Mouse (Mus musculus): ENCODE data around the gene Slc16a2.
"Not testable (repeated sequence)": the region's sequence is repeated elsewhere in the genome, so short reads cannot be mapped to it uniquely, and the experiment has no call there.

Slc16a2 gene

DNA sequence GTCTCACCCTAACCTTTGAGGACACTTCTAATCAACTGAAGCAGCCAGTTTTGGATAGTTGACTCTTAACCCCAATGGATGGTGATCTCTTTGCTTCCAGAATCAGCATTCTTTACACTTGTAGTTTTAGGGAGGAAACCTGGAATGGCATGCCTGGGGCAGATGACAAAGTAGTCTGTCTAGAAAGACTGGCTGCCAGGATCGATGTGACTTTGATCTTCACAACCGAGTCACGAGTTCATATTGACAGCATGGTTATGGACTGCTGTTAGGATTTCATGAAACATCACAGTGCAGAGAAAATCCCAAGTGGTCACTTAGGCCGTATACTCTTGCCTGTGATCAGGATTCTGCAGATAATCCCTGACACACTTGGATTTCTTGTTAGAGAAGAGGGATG lies 88.7 kb downstream of the Slc16a2 start:
- no peak for DNase-seq

DNA sequence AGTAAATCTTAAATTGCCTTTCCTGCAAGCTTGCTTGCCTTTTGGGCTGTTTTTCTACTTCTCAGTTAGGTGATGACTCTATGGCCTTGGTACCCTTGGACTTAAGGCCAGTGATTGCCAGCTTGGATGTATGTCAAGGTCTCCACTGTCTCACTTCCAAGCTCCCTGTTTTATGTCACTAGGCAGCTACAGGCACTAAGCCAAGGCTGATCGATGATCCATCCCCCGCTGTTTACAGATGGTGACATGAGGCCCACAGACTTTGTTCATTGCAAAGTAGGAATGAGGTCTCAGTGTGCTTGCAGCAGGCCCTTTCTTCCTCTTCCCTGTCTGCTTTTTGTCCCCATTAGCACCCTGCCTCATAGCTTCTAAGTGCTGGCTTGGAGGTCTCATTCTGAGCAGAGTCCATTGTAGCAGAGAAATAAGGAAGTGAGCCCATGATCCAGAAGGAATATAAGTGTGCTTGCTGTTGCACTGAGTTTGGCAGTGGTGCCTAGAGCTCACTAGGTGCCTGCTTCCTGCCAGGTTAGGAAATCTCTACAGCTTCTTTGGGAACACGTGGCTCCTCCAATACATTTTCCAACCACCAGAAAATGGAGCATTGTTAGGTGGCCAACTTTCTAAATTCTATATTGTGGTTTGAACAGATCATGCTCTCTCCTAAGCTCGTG lies 89.6 kb downstream of the Slc16a2 start:
- no peak for DNase-seq

DNA sequence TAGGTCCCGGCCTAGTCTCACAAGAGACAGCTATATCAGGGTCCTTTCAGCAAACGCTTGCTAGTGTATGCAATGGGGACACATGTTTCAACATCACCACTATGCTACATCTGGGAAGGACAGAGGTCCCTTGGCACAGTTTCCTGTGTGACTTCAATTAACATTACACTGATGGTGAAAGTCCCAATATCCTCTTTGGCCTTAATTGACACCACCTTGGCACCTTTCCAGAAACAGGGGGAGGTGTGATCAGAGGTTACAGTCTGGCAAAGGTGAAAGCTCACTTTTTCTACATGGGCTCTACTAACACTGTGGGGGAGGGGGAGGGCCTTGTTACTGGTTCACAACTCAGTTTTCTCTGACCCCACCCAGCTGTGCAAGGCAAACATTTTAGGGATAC lies 99.3 kb downstream of the Slc16a2 start:
- DNase-seq, result no peak

DNA sequence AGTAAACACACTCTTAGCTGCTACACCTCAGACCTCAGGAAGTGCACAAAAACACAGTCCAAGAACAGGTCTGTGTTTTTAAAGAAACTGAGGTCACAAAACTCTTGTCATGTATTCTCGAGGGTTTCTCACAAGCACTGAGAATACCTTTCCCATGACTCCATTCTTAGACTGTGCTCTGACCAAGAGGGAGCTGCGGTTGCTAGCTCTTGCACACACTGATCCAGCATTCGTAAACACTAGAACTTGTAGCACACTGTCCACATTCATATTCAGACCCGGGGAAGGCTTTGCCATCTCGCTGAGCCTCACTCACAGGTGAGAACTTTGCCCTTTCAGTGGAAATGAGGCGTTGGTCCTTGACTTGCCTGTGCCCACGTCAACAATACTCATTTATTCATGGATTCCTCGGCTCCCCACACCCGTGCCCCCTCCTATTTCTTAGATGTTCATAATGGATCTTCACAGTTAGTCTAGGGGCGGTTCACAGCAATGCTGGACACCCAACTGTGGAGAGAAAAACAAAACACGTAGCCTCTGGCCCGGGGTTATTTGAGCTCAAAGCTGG lies 102.1 kb downstream of the Slc16a2 start:
- no peak for DNase-seq

DNA sequence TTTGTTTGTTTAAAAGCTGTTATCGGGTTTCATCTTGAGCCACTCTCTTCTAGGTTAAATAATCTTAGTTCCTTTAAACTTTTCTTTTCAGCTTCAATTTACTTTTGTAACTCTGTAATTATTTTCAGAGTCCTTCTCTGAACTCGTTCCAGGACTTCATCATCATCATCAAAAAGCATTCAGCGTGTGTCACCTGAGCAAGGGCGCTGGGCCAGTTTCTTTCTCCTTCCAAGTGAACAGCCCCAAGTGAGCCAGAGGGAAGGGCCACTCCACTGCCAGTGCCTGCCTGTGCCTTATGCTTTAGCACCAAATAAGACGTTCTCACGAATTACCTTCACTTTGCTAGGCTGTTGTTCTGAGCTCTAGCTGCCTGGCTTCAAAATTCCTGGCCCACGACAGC lies 108.9 kb downstream of the Slc16a2 start:
- no peak for DNase-seq

DNA sequence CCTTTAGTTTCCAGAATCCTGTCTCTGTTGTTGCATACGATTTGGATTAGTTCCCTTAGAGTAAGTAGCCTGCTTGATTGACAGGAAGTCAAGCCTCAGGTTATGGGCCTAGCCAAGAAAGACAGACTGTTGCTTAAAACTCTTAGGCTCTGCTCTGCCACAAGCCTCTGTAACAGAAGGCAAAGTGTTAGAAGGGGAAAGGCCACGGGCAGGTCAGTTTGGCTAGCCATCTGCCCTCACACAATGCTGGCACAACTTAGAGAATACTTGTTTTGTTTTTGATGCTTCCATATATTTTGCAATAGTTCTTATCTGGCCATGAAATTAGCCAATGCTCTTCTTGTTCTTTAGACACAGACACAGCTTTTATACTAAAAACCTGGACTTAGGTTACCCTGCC lies 112.1 kb downstream of the Slc16a2 start:
- no peak for DNase-seq

DNA sequence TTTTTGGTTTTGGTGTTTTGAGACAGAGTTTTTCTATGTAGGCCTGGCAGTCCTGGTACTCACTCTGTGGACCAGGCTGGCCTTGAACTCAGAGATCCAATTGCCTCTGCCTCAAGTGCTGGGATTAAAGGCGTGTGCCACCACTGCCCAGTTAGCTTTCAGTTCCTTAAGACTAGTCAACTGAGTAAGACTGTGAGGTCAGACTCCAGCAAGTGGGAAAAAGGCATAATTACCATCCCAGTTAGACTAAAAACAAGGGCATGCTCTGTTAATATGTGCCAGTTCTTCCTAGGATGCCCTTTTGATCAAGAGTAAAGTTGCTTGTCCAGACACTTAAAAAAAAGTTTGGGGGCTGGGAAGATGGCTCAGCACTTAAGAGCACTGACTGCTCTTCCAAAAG lies 113.2 kb downstream of the Slc16a2 start:
- DNase-seq, result no peak

DNA sequence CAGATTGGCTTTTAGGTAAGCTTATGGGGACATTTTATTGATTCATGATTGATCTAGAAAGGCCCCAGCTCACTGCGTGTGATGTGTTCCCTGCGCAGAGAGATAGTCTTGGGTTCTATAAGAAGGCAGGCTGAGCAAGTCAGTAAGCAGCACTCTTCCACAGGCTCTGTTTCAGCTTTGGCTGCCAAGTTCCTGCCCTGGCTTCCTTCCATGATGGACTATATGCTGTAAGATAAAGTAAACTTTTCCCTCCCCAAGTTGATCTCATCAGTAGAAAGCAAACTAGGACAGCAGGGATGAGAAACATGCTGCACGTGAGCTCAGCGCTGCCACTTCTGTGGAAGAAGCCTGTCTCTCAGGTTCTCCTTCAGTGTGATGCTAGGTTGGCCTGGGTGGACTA lies 117.2 kb downstream of the Slc16a2 start:
- DNase-seq, result no peak

DNA sequence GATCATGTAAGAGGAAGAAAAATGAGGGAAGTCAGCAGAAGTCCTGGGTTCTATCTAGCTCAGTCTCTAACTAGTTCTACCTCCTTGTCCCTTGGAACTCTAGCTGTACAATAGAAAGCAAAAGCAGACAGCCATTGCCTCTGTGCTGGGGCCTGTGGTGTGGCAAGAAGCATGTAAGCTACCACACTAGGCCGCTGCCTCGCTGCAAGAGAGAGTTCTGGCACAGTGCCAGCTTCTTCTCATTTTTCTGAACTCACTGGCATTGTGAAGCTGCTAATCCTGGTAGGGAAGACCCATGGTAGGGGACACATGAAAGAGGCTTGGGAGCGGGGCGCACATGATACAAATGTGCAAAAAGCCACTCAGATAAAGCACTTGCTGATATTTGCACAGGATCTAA lies 117.8 kb downstream of the Slc16a2 start:
- no peak for DNase-seq

DNA sequence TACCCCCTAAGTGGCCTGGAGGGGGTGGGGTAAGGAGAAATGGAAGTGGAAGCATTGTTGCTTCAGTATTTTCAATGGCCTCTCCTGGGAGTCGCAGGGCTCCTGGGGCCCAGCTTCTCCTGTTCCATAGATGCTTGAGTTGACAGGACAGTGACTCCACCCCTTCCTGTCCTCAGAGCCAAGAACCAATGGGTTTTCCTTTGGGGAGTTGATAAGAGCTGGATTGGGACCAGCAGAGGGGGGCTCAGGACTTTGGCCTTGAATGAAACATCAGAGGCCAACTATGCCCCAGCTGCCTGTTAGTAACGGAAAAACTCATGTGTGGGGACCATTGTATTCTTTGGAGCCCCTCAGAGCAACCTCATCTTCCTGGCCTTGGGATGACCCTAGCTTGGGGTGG lies 124.0 kb downstream of the Slc16a2 start:
- no peak for DNase-seq

DNA sequence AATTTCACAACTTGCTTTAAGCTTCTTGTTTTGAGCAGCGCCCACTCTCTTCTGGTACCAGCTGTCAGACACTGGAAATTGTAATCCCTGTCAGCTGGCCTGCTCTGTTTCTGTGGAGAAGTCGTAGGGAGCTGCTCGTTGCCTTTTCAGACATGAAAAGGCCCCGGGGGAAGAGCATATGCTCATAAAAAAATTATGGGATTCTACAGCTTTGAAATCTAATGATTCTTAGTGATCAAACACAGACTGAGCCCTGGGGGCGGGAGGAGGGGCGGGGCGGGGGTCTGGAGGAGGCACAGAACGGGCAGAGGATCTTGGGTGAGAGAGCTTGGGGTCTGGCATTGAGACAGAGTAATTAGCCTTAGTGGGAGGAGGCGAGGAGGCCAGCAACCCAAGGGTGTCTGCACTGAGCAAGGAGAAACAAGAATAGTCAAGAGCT lies 125.7 kb downstream of the Slc16a2 start:
- DNase-seq, result no peak

DNA sequence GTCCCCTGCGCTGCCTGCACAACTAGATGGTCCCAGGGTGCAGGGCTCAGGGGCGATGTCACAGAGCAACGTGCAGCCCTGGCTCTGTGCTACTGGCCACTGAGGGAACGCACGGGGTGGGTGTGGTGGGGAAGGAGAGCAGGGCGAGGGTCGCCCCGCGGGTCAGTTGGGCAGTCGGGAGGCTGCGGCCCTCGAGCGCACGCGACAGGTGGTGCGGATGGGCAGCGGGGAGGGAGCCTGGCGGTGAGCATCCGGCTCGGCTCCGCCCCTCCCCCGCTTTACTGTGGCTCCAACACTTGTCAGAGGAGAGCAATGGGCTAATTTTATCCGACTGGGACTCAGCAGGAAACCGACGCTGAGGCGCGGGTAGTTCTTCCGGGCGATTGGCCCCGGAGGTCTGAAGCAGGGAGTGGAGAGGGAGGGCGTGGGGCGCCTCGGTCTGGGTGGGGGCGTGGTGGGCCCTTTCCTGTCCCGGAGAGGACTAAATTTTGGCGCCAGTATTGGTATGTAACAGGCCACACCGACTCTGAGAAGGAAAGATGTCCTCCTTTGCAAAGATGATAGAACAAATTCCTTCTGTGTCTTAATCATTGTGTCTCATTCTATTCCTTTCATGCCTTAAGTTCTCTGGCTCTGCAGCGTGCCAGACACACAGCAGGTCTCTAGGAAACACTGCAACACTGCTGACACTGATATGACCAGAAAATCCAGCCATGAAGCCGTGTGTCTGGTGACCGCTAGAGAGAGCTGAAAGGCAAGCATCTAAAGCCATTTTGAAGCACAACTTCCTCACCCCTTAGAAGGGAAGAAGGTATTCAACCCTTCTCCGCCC lies 126.4 kb downstream of the Slc16a2 start:
- DNase-seq, result peak; percentile 23

DNA sequence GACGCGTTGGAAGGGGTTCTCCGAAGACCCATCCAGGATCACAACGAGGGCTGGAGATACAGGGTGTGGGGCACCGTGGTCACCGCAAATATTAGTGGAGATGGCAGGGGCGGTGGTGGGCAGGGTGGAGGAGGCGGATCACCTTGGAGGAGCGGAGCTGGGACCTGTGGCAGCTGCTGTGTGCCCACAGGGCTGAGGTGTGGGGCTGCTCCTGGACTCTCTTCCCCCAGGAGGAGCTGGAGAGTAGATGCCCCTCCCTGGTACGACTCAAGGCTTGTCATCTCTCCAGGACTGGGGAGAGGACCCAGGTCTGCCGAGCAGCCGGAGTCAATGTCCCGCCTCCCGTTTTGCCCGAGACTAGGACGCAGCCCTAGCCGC lies 127.0 kb downstream of the Slc16a2 start:
- no peak for DNase-seq

DNA sequence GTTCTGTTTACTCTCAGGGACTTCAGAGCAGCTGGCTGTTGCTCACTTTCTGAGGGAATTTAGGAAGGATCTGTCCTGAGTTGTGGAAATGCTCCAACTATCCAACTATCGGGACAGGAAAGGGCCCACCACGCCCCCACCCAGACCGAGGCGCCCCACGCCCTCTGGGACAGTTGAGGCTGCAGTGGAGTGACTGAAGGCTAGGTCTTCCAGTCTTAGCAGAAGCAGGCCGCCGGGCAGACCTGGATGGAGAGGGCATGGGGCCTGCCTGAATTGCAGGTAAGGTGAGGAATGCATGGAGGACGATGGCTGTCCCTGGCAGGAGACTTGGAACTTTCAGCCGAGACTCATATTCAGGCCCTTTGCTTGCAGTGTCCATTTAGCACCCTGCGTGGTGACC lies 127.4 kb downstream of the Slc16a2 start:
- DNase-seq, result no peak

DNA sequence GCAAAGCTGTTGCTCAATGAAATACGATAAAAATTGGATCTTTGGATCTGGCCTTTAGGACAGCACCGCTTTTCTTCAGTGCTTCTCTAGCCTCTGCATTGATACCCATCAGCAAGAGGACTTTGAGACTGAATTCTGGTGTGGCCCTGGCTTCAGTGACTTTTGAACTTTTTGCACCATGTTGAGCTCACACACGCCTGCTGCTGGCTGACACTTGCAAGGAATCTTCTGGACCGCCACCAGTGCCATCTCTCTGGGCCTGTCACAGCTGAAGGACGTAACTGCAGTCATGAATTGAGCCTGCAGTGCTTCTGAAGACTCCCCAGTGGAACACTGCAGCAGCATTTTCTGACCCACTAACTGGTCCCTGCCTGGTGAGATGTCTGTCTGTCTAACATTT lies 128.9 kb downstream of the Slc16a2 start:
- no peak for DNase-seq

DNA sequence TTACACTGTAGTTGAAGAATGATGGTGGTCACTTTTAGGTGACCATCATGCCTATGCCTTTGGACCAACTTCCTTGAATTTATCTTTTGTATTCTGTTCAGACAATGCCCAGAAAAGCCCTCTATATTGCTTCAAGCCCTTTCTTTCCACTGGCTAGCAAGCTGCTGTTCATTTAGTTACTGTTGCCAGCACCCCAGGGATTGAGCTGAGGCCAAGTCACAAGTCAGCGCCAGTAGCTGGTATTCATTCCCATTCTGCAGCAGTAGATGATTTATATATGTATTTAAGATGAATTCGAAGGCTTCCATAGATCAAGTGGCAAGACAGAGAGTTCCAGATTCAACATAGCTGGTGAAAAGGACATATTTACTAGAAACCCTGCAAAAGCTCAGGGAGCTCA lies 133.2 kb downstream of the Slc16a2 start:
- no peak for DNase-seq

DNA sequence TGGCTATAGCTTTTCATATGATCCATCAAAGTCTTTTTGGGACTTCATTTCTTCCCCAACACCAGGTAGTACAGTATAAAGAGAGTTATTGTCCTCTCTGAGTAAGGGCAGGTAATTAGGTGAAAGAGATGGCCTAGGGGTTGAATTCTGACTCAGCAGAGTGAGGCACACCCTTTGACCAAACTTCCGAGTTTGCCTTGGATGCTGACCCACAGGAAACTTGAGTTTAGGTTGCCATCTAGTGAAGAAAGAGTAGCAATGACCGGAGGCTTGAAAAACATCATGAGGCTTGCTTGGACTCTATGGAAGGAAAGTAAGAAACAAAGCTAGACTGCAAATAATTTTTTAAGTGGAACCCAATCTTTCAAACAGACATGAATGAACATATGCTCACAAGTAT lies 147.1 kb downstream of the Slc16a2 start:
- no peak for DNase-seq

DNA sequence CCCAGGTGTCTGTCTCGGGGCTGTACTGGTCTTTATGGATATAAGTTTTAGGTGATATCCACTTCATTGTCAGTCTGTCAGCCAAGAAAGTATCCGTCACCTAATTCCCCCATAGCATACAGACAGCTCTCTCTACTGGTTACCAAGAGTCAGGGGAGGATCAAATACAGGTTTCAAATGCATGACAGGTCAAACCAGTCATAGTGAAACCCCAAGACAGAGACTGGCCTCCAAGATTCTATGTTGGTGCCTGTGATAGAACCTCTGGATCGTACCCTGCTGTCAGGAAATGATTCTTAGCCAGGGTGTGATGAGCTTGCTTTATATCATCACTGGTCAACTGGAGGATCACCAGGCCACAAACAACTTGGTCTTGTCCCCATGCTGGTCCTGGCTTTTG lies 148.0 kb downstream of the Slc16a2 start:
- DNase-seq, result no peak

DNA sequence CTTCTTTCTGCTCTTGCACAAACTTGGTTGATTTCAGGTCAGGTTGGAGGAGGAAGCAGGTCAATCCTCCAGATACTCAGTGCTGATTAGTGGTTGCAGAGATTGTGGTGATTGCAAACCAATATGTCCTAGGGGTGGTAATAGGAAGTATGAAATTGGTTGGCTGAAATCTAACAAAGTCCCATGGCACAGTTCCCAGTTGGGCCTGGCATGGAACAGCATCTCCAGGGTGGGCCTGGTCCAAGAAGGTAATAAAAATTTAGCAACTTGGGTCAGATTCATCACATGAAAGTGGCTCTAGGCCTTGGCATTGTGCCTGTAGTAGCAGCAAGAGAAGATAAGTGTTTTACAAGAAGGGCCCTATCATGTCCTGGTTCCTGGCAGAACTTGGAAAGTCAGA lies 151.5 kb downstream of the Slc16a2 start:
- DNase-seq, result no peak

DNA sequence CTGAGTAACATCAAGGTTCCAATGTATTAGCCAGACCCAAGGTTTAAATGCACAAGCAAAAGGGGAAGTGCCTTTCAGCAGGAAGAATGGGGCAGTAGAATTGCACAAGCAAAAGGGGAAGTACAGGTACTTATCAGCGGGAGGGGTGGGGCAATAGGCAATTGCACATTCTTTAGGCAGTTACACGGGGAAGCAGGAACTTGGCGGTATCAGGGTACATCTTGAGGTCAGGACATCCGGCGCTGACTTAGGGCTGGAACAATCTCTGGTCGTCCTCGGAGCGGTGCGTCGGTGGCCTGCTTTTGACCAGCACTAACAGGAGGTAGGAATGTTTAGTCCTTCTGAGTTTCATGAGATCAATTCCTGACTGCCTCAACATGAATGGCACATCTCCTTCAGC lies 157.3 kb downstream of the Slc16a2 start:
- not testable (repeated sequence) for DNase-seq

DNA sequence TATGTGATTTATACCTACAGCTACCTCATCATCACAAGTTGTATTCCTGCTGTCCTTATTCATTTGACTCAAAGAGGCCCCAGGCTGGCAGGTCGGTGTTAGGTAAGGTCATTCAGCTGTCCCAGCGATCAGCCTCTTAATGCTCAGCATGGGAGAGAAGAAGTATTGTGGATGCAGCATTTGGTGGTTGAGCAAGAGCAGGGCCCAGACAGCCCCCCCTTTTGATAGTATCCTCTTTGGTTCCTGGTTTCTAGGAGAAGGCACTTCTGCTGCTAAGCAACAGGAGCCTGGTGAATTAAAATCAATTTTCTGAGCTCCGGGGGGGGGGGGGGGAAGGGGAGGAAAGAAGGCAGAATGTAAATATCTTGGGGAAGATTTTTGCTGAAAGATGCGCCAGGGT lies 162.8 kb downstream of the Slc16a2 start:
- DNase-seq, result no peak

DNA sequence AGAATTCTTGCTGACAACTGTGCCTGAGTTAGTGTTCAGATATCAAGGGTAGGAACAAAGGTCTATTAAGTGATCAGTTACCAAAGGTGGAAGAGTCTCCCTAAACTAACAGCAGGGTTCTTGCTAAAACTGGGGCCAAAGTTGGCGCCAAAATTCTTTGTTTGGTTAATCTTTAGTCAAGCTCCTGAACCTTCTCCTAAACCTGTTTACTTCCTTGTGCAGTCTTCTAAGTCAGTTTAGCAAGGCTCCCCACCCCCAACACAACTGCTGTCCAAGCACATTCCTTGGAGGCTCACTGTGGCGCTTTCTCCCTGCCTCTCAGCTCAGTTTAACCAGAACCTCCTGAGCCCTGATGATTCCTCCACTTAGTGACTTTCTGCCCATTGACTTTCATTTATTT lies 168.8 kb downstream of the Slc16a2 start:
- no peak for DNase-seq

DNA sequence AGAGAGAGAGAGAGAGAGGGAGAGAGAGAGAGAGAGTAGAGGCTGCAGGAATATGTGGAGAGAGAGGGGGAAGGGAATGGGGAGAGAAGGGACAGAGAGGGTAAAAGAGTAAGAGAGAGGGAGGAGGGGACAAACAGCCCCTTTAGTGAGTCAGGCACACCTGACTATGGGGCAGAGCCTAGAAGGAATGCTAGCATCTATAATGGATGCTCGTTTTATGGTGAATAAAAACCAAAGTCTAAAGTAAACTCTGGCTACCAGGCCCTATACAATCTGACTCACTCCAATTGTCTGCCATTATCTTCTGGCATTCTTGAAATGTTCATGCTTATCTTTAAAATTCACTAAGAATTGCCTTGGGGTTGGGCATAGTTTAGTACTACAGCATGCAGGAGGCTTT lies 169.7 kb downstream of the Slc16a2 start:
- DNase-seq, result no peak
